Mouse (Mus musculus): Measurements from ENCODE around the gene Olfr1347. TPM values are rescaled to one million over a fixed set of nuclear protein-coding genes. Genes with fewer than 3 reads are reported as not detected.
"Not testable (repeated sequence)": the region's sequence is repeated elsewhere in the genome, so short reads cannot be mapped to it uniquely, and the experiment has no call there.

The Olfr1347 gene
- not detected in 2 replicates for polyA plus RNA-seq (2014; fragmentation: Nextera tagmentation; extraction: Ambion mirVana)

DNA sequence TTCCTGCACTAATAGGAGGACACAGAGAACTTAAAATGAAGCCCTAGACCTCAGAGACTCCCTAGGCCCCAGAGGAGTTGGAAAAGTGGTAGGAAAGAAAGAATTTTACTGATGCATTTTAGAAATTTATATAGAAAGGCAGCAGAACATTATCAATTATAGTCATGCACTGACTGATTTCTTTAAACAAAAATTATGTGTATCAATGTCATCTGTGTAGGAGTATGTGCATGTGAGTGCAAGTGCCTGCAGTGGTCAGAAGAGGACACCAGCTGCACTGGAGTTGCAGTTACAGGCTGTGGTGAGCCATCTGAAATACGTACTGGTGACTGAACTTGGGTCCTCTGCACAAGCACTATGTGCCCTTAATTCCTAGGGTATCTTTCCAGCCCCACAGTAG, at the start of gene Olfr1347:
Gene Olfr1347, minus strand, starts transcription at position 101 of the 400 bp plus-strand sequence.
- H3K4me3 ChIP-seq (ENCODE audit: low read depth, low read length) = no peak within 1 kb of the TSS
- no peak for ATAC-seq (replicated peaks; ENCODE audit: insufficient number of reproducible peaks, low FRiP score, low TSS enrichment)
- H3K4me1 ChIP-seq (ENCODE audit: control insufficient read depth, insufficient read depth, low read length) = no peaks in the 10 kb centered on the region
- H3K27ac ChIP-seq (ENCODE audit: low read depth, low read length) = no peak within 1 kb of the TSS
- no peak within 1 kb of the TSS for H3K4me2 ChIP-seq
- no peak within 1 kb of the TSS for H3K9ac ChIP-seq (ENCODE audit: low read depth, low read length)
- peaks cover 13% of the 10 kb centered on the region; the same call in 1 of the 2 replicates for H3K9me3 ChIP-seq (replicated peaks; ENCODE audit: control insufficient read depth, low read length)
- no peaks in the 10 kb centered on the region for H3K36me3 ChIP-seq (ENCODE audit: control insufficient read depth, insufficient read depth, low read length)
- H3K27me3 ChIP-seq (ENCODE audit: control insufficient read depth, insufficient read depth, low read length) = no peaks in the 10 kb centered on the region
- WGBS (ENCODE audit: insufficient replicate concordance) = 58% methylated on average over 1 of the region's 1 CpGs

DNA sequence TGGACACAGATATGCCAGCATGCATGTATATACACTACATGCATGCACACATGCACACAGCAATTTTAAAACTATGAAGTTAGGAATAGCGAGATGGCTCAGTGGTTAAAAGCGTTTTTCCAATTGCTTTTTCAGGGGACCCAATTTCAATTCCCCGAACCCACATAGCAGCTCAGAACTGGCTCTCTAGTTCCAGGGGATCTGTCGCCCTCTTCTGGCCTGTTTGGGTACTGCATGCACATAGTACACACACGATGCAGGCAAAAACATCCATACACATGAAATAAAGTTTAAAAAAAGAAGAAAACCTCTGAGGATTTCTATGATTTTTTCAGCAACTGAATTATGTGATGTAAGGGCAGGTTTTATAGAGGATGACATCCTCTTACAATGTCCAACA, 26.6 kb upstream of the Olfr1347 start:
- WGBS (ENCODE audit: insufficient replicate concordance) = 57% methylated on average over 5 of the region's 5 CpGs
- Histone ChIP-seq H3K4me1 (ENCODE audit: control insufficient read depth, insufficient read depth, low read length) (no peaks in the 10 kb centered on the region), H3K9me3 (replicated peaks; ENCODE audit: control insufficient read depth, low read length) (peaks cover 4% of the 10 kb centered on the region)

DNA sequence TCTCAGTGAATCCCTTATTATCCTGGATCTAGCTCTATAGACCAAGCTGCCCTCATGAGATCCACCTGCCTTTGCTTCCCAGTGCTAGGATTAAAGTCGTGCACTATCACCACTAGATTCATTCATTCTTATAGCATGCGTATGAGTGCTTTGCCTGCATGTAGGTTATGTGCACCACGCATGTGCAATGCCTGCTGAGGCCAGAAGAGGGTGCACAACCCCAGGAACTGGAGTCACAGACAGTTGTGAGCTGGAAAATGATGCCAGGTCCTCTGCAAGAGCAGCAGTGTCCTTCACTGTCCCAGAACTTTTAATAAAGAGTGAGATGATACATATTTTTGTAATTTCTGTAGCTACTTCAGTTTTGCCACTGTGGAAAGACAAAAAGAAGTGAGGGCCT, 25.4 kb upstream of the Olfr1347 start:
- WGBS (ENCODE audit: insufficient replicate concordance) = 61% methylated on average over 3 of the region's 3 CpGs

More for the DNA sequence above, 26.6 kb upstream of the Olfr1347 start:
- no peak overlapping the region for H3K27ac ChIP-seq (ENCODE audit: low read depth, low read length)
- no peak overlapping the region for H3K4me3 ChIP-seq (ENCODE audit: low read depth, low read length)
- no peak overlapping the region for H3K9ac ChIP-seq (ENCODE audit: low read depth, low read length)
- H3K27me3 ChIP-seq (ENCODE audit: control insufficient read depth, insufficient read depth, low read length) = no peaks in the 10 kb centered on the region
- no peaks in the 10 kb centered on the region for H3K36me3 ChIP-seq (ENCODE audit: control insufficient read depth, insufficient read depth, low read length)
- no peak overlapping the region for H3K4me2 ChIP-seq
- no peak for ATAC-seq (replicated peaks; ENCODE audit: insufficient number of reproducible peaks, low FRiP score, low TSS enrichment)

DNA sequence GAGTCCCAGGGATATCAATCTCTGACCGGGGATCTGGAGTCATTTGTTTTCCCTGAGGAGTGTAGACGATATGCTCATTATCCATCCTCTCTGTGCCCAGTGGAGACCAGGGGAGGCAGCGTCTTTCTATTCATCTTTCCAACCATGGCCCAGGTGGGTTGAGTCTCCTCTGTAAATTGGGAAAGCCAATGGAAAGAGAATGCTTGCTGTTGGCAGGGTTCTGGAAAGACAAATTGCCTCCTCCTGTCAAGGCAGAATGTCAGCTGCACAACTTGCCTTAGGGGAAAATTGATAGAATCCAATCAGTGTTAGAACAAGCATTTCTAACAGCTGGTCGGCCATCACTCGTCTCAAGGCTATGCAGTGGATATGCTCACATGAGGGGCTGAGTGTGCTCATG, 23.3 kb upstream of the Olfr1347 start, which contains the start of gene Olfr1349:
Gene Olfr1349, minus strand, starts transcription at position 101 of the 400 bp plus-strand sequence.
- Histone ChIP-seq H3K4me1 (ENCODE audit: control insufficient read depth, insufficient read depth, low read length) (no peaks in the 10 kb centered on the region), H3K27ac (ENCODE audit: low read depth, low read length) (no peak within 1 kb of the TSS), H3K4me2 (no peak within 1 kb of the TSS), H3K9me3 (replicated peaks; ENCODE audit: control insufficient read depth, low read length) (peaks cover 8% of the 10 kb centered on the region), H3K9ac (ENCODE audit: low read depth, low read length) (no peak within 1 kb of the TSS), H3K36me3 (ENCODE audit: control insufficient read depth, insufficient read depth, low read length) (no peaks in the 10 kb centered on the region), H3K4me3 (ENCODE audit: low read depth, low read length) (no peak within 1 kb of the TSS), H3K27me3 (ENCODE audit: control insufficient read depth, insufficient read depth, low read length) (no peaks in the 10 kb centered on the region)
- ATAC-seq (replicated peaks; ENCODE audit: insufficient number of reproducible peaks, low FRiP score, low TSS enrichment) = no peak
- WGBS (ENCODE audit: insufficient replicate concordance) = 74% methylated on average over 5 of the region's 5 CpGs

More for the DNA sequence above, 25.4 kb upstream of the Olfr1347 start:
- peaks cover 4% of the 10 kb centered on the region for H3K9me3 ChIP-seq (replicated peaks; ENCODE audit: control insufficient read depth, low read length)
- H3K27ac ChIP-seq (ENCODE audit: low read depth, low read length) = no peak overlapping the region
- no peak overlapping the region for H3K9ac ChIP-seq (ENCODE audit: low read depth, low read length)
- ATAC-seq (replicated peaks; ENCODE audit: insufficient number of reproducible peaks, low FRiP score, low TSS enrichment) = no peak
- no peak overlapping the region for H3K4me2 ChIP-seq
- H3K36me3 ChIP-seq (ENCODE audit: control insufficient read depth, insufficient read depth, low read length) = no peaks in the 10 kb centered on the region
- H3K4me1 ChIP-seq (ENCODE audit: control insufficient read depth, insufficient read depth, low read length) = no peaks in the 10 kb centered on the region
- no peak overlapping the region for H3K4me3 ChIP-seq (ENCODE audit: low read depth, low read length)
- no peaks in the 10 kb centered on the region for H3K27me3 ChIP-seq (ENCODE audit: control insufficient read depth, insufficient read depth, low read length)

DNA sequence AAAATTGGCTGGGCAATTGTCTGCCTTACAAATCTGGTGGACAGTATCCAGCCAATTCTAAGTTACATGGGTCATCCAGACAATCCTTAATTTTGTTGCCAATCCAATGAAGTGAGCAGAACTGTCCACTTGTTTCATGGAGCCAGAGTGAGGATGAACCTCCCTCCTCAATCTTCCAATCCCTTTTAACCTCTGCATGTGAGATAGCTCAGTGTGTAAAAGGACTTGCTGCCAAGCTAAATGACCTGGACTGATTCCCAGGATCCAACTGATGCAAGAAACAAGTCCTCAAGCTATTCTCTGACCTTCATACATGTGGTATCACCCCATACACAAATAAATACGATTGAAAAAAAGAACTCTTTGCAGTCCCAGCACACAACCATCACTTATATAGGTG, 22.1 kb upstream of the Olfr1347 start:
- 35% methylated on average over 1 of the region's 1 CpGs for WGBS (ENCODE audit: insufficient replicate concordance)
- no peak overlapping the region for H3K27ac ChIP-seq (ENCODE audit: low read depth, low read length)
- ATAC-seq (replicated peaks; ENCODE audit: insufficient number of reproducible peaks, low FRiP score, low TSS enrichment) = no peak

DNA sequence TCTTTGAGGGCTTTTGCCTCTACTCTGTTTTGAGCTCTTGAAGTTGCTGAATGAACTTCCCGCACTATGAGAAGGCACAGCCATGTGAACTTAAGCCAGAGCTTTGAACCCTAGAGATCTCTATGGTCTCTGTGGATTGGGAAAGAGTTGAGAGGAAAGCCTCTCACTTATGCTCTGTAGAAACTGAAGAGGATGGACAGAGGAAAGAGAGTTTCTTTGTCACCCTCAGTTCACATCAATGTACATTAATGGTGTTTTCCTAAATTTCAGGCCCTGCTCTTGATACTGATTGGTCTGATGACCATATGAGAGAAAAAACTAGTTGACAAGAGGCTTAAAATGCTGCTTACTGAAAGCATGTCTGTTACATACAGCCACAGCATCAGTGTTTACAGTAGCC, 9.1 kb upstream of the Olfr1347 start, which contains the start of gene Olfr1348:
Gene Olfr1348, minus strand, starts transcription at position 101 of the 400 bp plus-strand sequence.
- ATAC-seq (replicated peaks; ENCODE audit: insufficient number of reproducible peaks, low FRiP score, low TSS enrichment) = no peak
- no peak within 1 kb of the TSS for H3K27ac ChIP-seq (ENCODE audit: low read depth, low read length)
- H3K4me2 ChIP-seq = no peak within 1 kb of the TSS
- peaks cover 3% of the 10 kb centered on the region for H3K9me3 ChIP-seq (replicated peaks; ENCODE audit: control insufficient read depth, low read length)
- 86% methylated on average over 1 of the region's 1 CpGs for WGBS (ENCODE audit: insufficient replicate concordance)
- no peaks in the 10 kb centered on the region for H3K27me3 ChIP-seq (ENCODE audit: control insufficient read depth, insufficient read depth, low read length)
- no peak within 1 kb of the TSS for H3K4me3 ChIP-seq (ENCODE audit: low read depth, low read length)
- H3K36me3 ChIP-seq (ENCODE audit: control insufficient read depth, insufficient read depth, low read length) = no peaks in the 10 kb centered on the region
- H3K4me1 ChIP-seq (ENCODE audit: control insufficient read depth, insufficient read depth, low read length) = no peaks in the 10 kb centered on the region
- H3K9ac ChIP-seq (ENCODE audit: low read depth, low read length) = no peak within 1 kb of the TSS

More for the DNA sequence above, 22.1 kb upstream of the Olfr1347 start:
- Histone ChIP-seq H3K4me3 (ENCODE audit: low read depth, low read length) (no peak overlapping the region), H3K4me2 (no peak overlapping the region), H3K36me3 (ENCODE audit: control insufficient read depth, insufficient read depth, low read length) (no peaks in the 10 kb centered on the region), H3K9me3 (replicated peaks; ENCODE audit: control insufficient read depth, low read length) (peaks cover 11% of the 10 kb centered on the region), H3K9ac (ENCODE audit: low read depth, low read length) (no peak overlapping the region), H3K4me1 (ENCODE audit: control insufficient read depth, insufficient read depth, low read length) (no peaks in the 10 kb centered on the region), H3K27me3 (ENCODE audit: control insufficient read depth, insufficient read depth, low read length) (no peaks in the 10 kb centered on the region)

DNA sequence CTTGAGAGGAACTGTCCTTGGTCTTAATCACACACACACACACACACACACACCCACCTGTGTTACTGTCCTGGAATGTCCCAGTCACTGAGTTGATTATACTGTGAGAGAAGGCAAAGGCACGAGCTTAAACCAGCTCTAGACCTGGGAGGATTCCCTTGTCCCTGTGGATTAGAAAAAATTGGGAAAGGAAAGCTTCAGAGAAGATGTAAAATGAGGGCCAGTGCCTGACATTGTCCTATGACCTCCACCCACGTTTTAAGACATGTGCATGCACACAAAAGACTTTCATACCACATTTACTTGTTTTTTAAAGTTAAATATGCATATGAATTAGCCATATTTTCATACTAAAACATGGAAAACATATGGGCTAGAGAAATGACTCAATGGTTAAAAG, 12.7 kb downstream of the Olfr1347 start, which contains the start of gene Olfr5:
Gene Olfr5, minus strand, starts transcription at position 101 of the 400 bp plus-strand sequence.
- Histone ChIP-seq H3K36me3 (ENCODE audit: control insufficient read depth, insufficient read depth, low read length) (no peaks in the 10 kb centered on the region), H3K4me1 (ENCODE audit: control insufficient read depth, insufficient read depth, low read length) (no peaks in the 10 kb centered on the region), H3K27ac (ENCODE audit: low read depth, low read length) (no peak within 1 kb of the TSS), H3K27me3 (ENCODE audit: control insufficient read depth, insufficient read depth, low read length) (no peaks in the 10 kb centered on the region), H3K4me2 (no peak within 1 kb of the TSS), H3K9me3 (replicated peaks; ENCODE audit: control insufficient read depth, low read length) (peaks cover 3% of the 10 kb centered on the region; the same call in 1 of the 2 replicates), H3K4me3 (ENCODE audit: low read depth, low read length) (no peak within 1 kb of the TSS), H3K9ac (ENCODE audit: low read depth, low read length) (no peak within 1 kb of the TSS)
- 34% methylated on average over 2 of the region's 2 CpGs for WGBS (ENCODE audit: insufficient replicate concordance)
- no peak for ATAC-seq (replicated peaks; ENCODE audit: insufficient number of reproducible peaks, low FRiP score, low TSS enrichment)

DNA sequence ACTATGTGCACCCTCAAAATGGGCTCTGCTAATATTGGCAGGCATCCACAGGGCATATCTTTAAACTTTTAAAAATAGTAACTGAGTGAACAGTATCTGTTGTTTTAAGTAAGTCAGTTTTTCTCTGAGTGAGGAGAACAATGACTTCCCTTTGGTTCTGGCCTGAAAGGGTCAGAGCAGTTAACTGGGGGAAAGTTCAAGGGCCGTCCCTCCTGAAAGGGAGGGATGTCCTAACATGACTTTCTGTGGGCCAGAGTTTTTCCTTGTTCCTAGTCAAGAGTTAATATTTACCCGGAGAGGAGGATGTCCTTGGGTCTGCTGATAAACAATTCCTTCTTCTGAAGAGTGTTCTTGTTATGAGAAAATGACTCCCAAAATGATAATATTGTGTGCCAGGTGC, 21.9 kb downstream of the Olfr1347 start:
- not testable (repeated sequence) for H3K4me2 ChIP-seq; H3K9ac ChIP-seq (ENCODE audit: low read depth, low read length); H3K27ac ChIP-seq (ENCODE audit: low read depth, low read length); ATAC-seq (replicated peaks; ENCODE audit: insufficient number of reproducible peaks, low FRiP score, low TSS enrichment); H3K36me3 ChIP-seq (ENCODE audit: control insufficient read depth, insufficient read depth, low read length); H3K4me3 ChIP-seq (ENCODE audit: low read depth, low read length); H3K27me3 ChIP-seq (ENCODE audit: control insufficient read depth, insufficient read depth, low read length); H3K4me1 ChIP-seq (ENCODE audit: control insufficient read depth, insufficient read depth, low read length); H3K9me3 ChIP-seq (replicated peaks; ENCODE audit: control insufficient read depth, low read length)
- WGBS (ENCODE audit: insufficient replicate concordance) = 67% methylated on average over 2 of the region's 2 CpGs

DNA sequence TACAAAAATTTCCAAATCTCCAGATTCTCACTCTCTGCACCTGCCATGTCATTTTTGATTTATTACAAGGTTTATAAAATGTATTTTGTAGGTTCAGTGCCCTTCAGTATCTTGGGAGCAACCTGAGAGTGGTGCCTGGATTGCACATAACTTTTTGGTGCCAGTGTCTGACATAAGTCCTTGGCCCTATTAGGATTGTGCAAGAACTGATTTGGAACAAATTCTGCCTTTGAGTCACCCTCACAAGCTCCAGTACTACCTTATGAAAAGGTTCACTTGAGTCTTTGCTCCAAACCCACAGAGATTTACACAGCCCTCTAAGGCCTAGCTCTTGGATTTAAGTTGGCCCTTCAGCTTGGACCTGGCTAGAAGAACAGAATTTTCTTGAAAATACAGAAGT, 32.6 kb downstream of the Olfr1347 start, which contains the start of gene Olfr1346:
Gene Olfr1346, plus strand, starts transcription at position 151 of the 400 bp plus-strand sequence.
- no peaks in the 10 kb centered on the region for H3K27me3 ChIP-seq (ENCODE audit: control insufficient read depth, insufficient read depth, low read length)

More for the DNA sequence above, 32.6 kb downstream of the Olfr1347 start, which contains the start of gene Olfr1346:
- H3K4me2 ChIP-seq = no peak within 1 kb of the TSS
- H3K36me3 ChIP-seq (ENCODE audit: control insufficient read depth, insufficient read depth, low read length) = no peaks in the 10 kb centered on the region
- ATAC-seq (replicated peaks; ENCODE audit: insufficient number of reproducible peaks, low FRiP score, low TSS enrichment) = no peak
- no peak within 1 kb of the TSS for H3K4me3 ChIP-seq (ENCODE audit: low read depth, low read length)
- no peaks in the 10 kb centered on the region for H3K9me3 ChIP-seq (replicated peaks; ENCODE audit: control insufficient read depth, low read length)
- H3K4me1 ChIP-seq (ENCODE audit: control insufficient read depth, insufficient read depth, low read length) = no peaks in the 10 kb centered on the region
- H3K9ac ChIP-seq (ENCODE audit: low read depth, low read length) = no peak within 1 kb of the TSS
- H3K27ac ChIP-seq (ENCODE audit: low read depth, low read length) = no peak within 1 kb of the TSS
